Mouse (Mus musculus): Measurements from ENCODE around the gene Ybx2. TPM values are rescaled to one million over a fixed set of nuclear protein-coding genes. Genes with fewer than 3 reads are reported as not detected.

Gene Ybx2
- polyA plus RNA-seq (2015; fragmentation: Nextera tagmentation; extraction: Ambion mirVana) = 1.3 and 2.1 TPM in 2 replicates

GRCm38 (mm10) chr11:69935137-69935879, at the start of gene Ybx2:
TSS of gene Ybx2 (plus strand) at chr11:69935796.
- 0 out of 2 replicates have a peak, but pooled peaks cover 3% of the 10 kb centered on the region for H3K27me3 ChIP-seq (replicated peaks; ENCODE audit: control insufficient read depth, insufficient read depth, low read length)
- peak within 1 kb of the TSS; percentile 100 for H3K4me2 ChIP-seq (ENCODE audit: low read depth, low read length)
- H3K9ac ChIP-seq (ENCODE audit: low read depth, low read length) = peak within 1 kb of the TSS; percentile 67
- no peak within 1 kb of the TSS for H3K27ac ChIP-seq (ENCODE audit: low read length)
- 1% methylated on average over 53 of the region's 62 CpGs for WGBS
- ATAC-seq = peak; percentile 87
- H3K36me3 ChIP-seq (ENCODE audit: control insufficient read depth, insufficient read depth, low read length) = no peaks in the 10 kb centered on the region
- H3K4me3 ChIP-seq (ENCODE audit: low read length) = peak within 1 kb of the TSS; percentile 55
- H3K9me3 ChIP-seq (ENCODE audit: control insufficient read depth, low read length) = no peaks in the 10 kb centered on the region
- H3K4me1 ChIP-seq (ENCODE audit: control insufficient read depth, insufficient read depth, low read length) = peaks cover 35% of the 10 kb centered on the region

GRCm38 (mm10) chr11:69886907-69887635, 48.5 kb upstream of the Ybx2 start:
- Histone ChIP-seq H3K9me3 (ENCODE audit: control insufficient read depth, low read length) (no peaks in the 10 kb centered on the region), H3K9ac (ENCODE audit: low read depth, low read length) (no peak overlapping the region), H3K27ac (ENCODE audit: low read length) (no peak overlapping the region), H3K4me2 (ENCODE audit: low read depth, low read length) (no peak overlapping the region), H3K4me1 (ENCODE audit: control insufficient read depth, insufficient read depth, low read length) (no peaks in the 10 kb centered on the region), H3K27me3 (replicated peaks; ENCODE audit: control insufficient read depth, insufficient read depth, low read length) (no peaks in the 10 kb centered on the region), H3K36me3 (ENCODE audit: control insufficient read depth, insufficient read depth, low read length) (no peaks in the 10 kb centered on the region), H3K4me3 (ENCODE audit: low read length) (no peak overlapping the region)
- ATAC-seq = no peak
- WGBS = 62% methylated on average over 8 of the region's 8 CpGs

- H3K9me3 ChIP-seq (ENCODE audit: control insufficient read depth, low read length) = no peaks in the 10 kb centered on the region
- H3K9ac ChIP-seq (ENCODE audit: low read depth, low read length) = no peak overlapping the region
- H3K36me3 ChIP-seq (ENCODE audit: control insufficient read depth, insufficient read depth, low read length) = no peaks in the 10 kb centered on the region
- no peak overlapping the region for H3K27ac ChIP-seq (ENCODE audit: low read length)
- no peaks in the 10 kb centered on the region for H3K4me1 ChIP-seq (ENCODE audit: control insufficient read depth, insufficient read depth, low read length)
- no peak overlapping the region for H3K4me3 ChIP-seq (ENCODE audit: low read length)
- no peak overlapping the region for H3K4me2 ChIP-seq (ENCODE audit: low read depth, low read length)
- no peaks in the 10 kb centered on the region for H3K27me3 ChIP-seq (replicated peaks; ENCODE audit: control insufficient read depth, insufficient read depth, low read length)
- WGBS = 76% methylated on average over 4 of the region's 4 CpGs
- no peak for ATAC-seq
These were observed 44.1 kb upstream of the Ybx2 start for GRCm38 (mm10) chr11:69891482-69891881.

- H3K27me3 ChIP-seq (replicated peaks; ENCODE audit: control insufficient read depth, insufficient read depth, low read length) = no peaks in the 10 kb centered on the region
- H3K27ac ChIP-seq (ENCODE audit: low read length) = no peak overlapping the region
- no peaks in the 10 kb centered on the region for H3K9me3 ChIP-seq (ENCODE audit: control insufficient read depth, low read length)
- H3K36me3 ChIP-seq (ENCODE audit: control insufficient read depth, insufficient read depth, low read length) = no peaks in the 10 kb centered on the region
- WGBS = 73% methylated on average over 5 of the region's 5 CpGs
- H3K4me2 ChIP-seq (ENCODE audit: low read depth, low read length) = no peak overlapping the region
- no peak overlapping the region for H3K9ac ChIP-seq (ENCODE audit: low read depth, low read length)
- no peak overlapping the region for H3K4me3 ChIP-seq (ENCODE audit: low read length)
- no peak for ATAC-seq
- H3K4me1 ChIP-seq (ENCODE audit: control insufficient read depth, insufficient read depth, low read length) = no peaks in the 10 kb centered on the region
These were observed 40.9 kb upstream of the Ybx2 start for GRCm38 (mm10) chr11:69894671-69895070.

GRCm38 (mm10) chr11:69895291-69895690, 40.3 kb upstream of the Ybx2 start, which contains the start of gene Acap1:
TSS of gene Acap1 (minus strand) at chr11:69895539.
- WGBS = 71% methylated on average over 4 of the region's 4 CpGs
- Histone ChIP-seq H3K9me3 (ENCODE audit: control insufficient read depth, low read length) (no peaks in the 10 kb centered on the region), H3K4me3 (ENCODE audit: low read length) (no peak within 1 kb of the TSS), H3K9ac (ENCODE audit: low read depth, low read length) (no peak within 1 kb of the TSS), H3K4me1 (ENCODE audit: control insufficient read depth, insufficient read depth, low read length) (0 out of 2 replicates have a peak, but pooled peaks cover 3% of the 10 kb centered on the region), H3K4me2 (ENCODE audit: low read depth, low read length) (no peak within 1 kb of the TSS), H3K36me3 (ENCODE audit: control insufficient read depth, insufficient read depth, low read length) (no peaks in the 10 kb centered on the region), H3K27me3 (replicated peaks; ENCODE audit: control insufficient read depth, insufficient read depth, low read length) (no peaks in the 10 kb centered on the region), H3K27ac (ENCODE audit: low read length) (no peak within 1 kb of the TSS)
- no peak for ATAC-seq

- Histone ChIP-seq H3K4me3 (ENCODE audit: low read length) (peak overlapping the region; percentile 82), H3K4me1 (ENCODE audit: control insufficient read depth, insufficient read depth, low read length) (peaks cover 11% of the 10 kb centered on the region; the same call in 1 of the 2 replicates), H3K36me3 (ENCODE audit: control insufficient read depth, insufficient read depth, low read length) (peaks cover 10% of the 10 kb centered on the region; the same call in 1 of the 2 replicates), H3K4me2 (ENCODE audit: low read depth, low read length) (peak overlapping the region; percentile 96), H3K27ac (ENCODE audit: low read length) (no peak overlapping the region), H3K9ac (ENCODE audit: low read depth, low read length) (peak overlapping the region; percentile 96), H3K27me3 (replicated peaks; ENCODE audit: control insufficient read depth, insufficient read depth, low read length) (no peaks in the 10 kb centered on the region), H3K9me3 (ENCODE audit: control insufficient read depth, low read length) (no peaks in the 10 kb centered on the region)
- ATAC-seq = no peak
- WGBS = 20% methylated on average over 4 of the region's 4 CpGs
These were observed 35.7 kb upstream of the Ybx2 start for GRCm38 (mm10) chr11:69899870-69900269.

- Histone ChIP-seq H3K4me2 (ENCODE audit: low read depth, low read length) (peak within 1 kb of the TSS; percentile 96), H3K9me3 (ENCODE audit: control insufficient read depth, low read length) (no peaks in the 10 kb centered on the region), H3K4me1 (ENCODE audit: control insufficient read depth, insufficient read depth, low read length) (peaks cover 11% of the 10 kb centered on the region; the same call in 1 of the 2 replicates), H3K27me3 (replicated peaks; ENCODE audit: control insufficient read depth, insufficient read depth, low read length) (no peaks in the 10 kb centered on the region), H3K4me3 (ENCODE audit: low read length) (peak within 1 kb of the TSS; percentile 82), H3K27ac (ENCODE audit: low read length) (peak within 1 kb of the TSS; percentile 96), H3K36me3 (ENCODE audit: control insufficient read depth, insufficient read depth, low read length) (peaks cover 11% of the 10 kb centered on the region), H3K9ac (ENCODE audit: low read depth, low read length) (peak within 1 kb of the TSS; percentile 96)
- ATAC-seq = peak; percentile 96
- under 1% methylated on average over 38 of the region's 38 CpGs for WGBS
These were observed 34.9 kb upstream of the Ybx2 start, which contains the start of the genes 2810408A11Rik and Neurl4 for GRCm38 (mm10) chr11:69900471-69901405. TSS of gene 2810408A11Rik (minus strand) at chr11:69900987. TSS of gene Neurl4 (plus strand) at chr11:69901072.

GRCm38 (mm10) chr11:69901406-69901846, 34.2 kb upstream of the Ybx2 start:
- Histone ChIP-seq H3K27ac (ENCODE audit: low read length) (peak overlapping the region; percentile 96), H3K9ac (ENCODE audit: low read depth, low read length) (peak overlapping the region; percentile 96), H3K4me3 (ENCODE audit: low read length) (peak overlapping the region; percentile 82), H3K4me2 (ENCODE audit: low read depth, low read length) (peak overlapping the region; percentile 96), H3K27me3 (replicated peaks; ENCODE audit: control insufficient read depth, insufficient read depth, low read length) (no peaks in the 10 kb centered on the region), H3K4me1 (ENCODE audit: control insufficient read depth, insufficient read depth, low read length) (peaks cover 11% of the 10 kb centered on the region; the same call in 1 of the 2 replicates), H3K9me3 (ENCODE audit: control insufficient read depth, low read length) (no peaks in the 10 kb centered on the region), H3K36me3 (ENCODE audit: control insufficient read depth, insufficient read depth, low read length) (peaks cover 18% of the 10 kb centered on the region)
- WGBS = under 1% methylated on average over 42 of the region's 42 CpGs
- ATAC-seq = peak; percentile 76

Data from intestine, embryonic 16.5 days (tissue).